Mouse (Mus musculus): ENCODE data around the gene Tecpr1. TPM values are rescaled to one million over a fixed set of nuclear protein-coding genes. Genes with fewer than 3 reads are reported as not detected.

Gene Tecpr1
- polyA plus RNA-seq, 1 experiment from 2014 or later = 2.5 TPM

GRCm38 (mm10) chr5:144263496-144263895, 40.1 kb upstream of the Tecpr1 start:
- TF ChIP-seq CTCF (IDR thresholded peaks at IDR 0.05; ENCODE audit: low read depth) (no peak), EP300 (IDR thresholded peaks at IDR 0.05; ENCODE audit: low read depth) (no peak)
- 78% methylated on average over 13 of the region's 13 CpGs for WGBS (ENCODE audit: insufficient replicate concordance)
- Histone ChIP-seq H3K9me3 (ENCODE audit: low read length) (no peaks in the 10 kb centered on the region), H3K9ac (replicated peaks) (no peak overlapping the region), H3K4me1 (ENCODE audit: insufficient read depth) (peaks cover 9% of the 10 kb centered on the region), H3K27me3 (ENCODE audit: insufficient read depth, low read length) (no peaks in the 10 kb centered on the region), H3K36me3 (replicated peaks; ENCODE audit: insufficient read depth, low read length) (peaks cover 40% of the 10 kb centered on the region), H3K27ac (ENCODE audit: low read depth) (no peak overlapping the region), H3K4me3 (ENCODE audit: low read depth, low read length) (no peak overlapping the region), H3K4me2 (ENCODE audit: low read depth, low read length) (no peak overlapping the region)
- ATAC-seq (no peak), DNase-seq (no peak)

- TF ChIP-seq EP300 (IDR thresholded peaks at IDR 0.05; ENCODE audit: low read depth) (no peak), CTCF (IDR thresholded peaks at IDR 0.05; ENCODE audit: low read depth) (no peak)
- peaks cover 42% of the 10 kb centered on the region for H3K36me3 ChIP-seq (replicated peaks; ENCODE audit: insufficient read depth, low read length)
- H3K4me2 ChIP-seq (ENCODE audit: low read depth, low read length) = no peak overlapping the region
- ATAC-seq = no peak
- H3K4me1 ChIP-seq (ENCODE audit: insufficient read depth) = peaks cover 13% of the 10 kb centered on the region
- no peak overlapping the region for H3K27ac ChIP-seq (ENCODE audit: low read depth)
- no peak for DNase-seq
- no peaks in the 10 kb centered on the region for H3K9me3 ChIP-seq (ENCODE audit: low read length)
- no peak overlapping the region for H3K4me3 ChIP-seq (ENCODE audit: low read depth, low read length)
- H3K27me3 ChIP-seq (ENCODE audit: insufficient read depth, low read length) = no peaks in the 10 kb centered on the region
- H3K9ac ChIP-seq (replicated peaks) = no peak overlapping the region
- WGBS (ENCODE audit: insufficient replicate concordance) = 81% methylated on average over 9 of the region's 9 CpGs
These were observed 39.7 kb upstream of the Tecpr1 start for GRCm38 (mm10) chr5:144263082-144263481.

- DNase-seq (no peak), ATAC-seq (no peak)
- TF ChIP-seq CTCF (IDR thresholded peaks at IDR 0.05; ENCODE audit: low read depth) (no peak), EP300 (IDR thresholded peaks at IDR 0.05; ENCODE audit: low read depth) (no peak)
- Histone ChIP-seq H3K27me3 (ENCODE audit: insufficient read depth, low read length) (no peaks in the 10 kb centered on the region), H3K9me3 (ENCODE audit: low read length) (no peaks in the 10 kb centered on the region), H3K4me3 (ENCODE audit: low read depth, low read length) (no peak overlapping the region), H3K9ac (replicated peaks) (no peak overlapping the region), H3K36me3 (replicated peaks; ENCODE audit: insufficient read depth, low read length) (peaks cover 32% of the 10 kb centered on the region), H3K4me2 (ENCODE audit: low read depth, low read length) (no peak overlapping the region), H3K27ac (ENCODE audit: low read depth) (no peak overlapping the region), H3K4me1 (ENCODE audit: insufficient read depth) (peaks cover 26% of the 10 kb centered on the region)
- 77% methylated on average over 5 of the region's 5 CpGs for WGBS (ENCODE audit: insufficient replicate concordance)
These were observed 38.4 kb upstream of the Tecpr1 start for GRCm38 (mm10) chr5:144261829-144262228.

GRCm38 (mm10) chr5:144261309-144261708, 37.9 kb upstream of the Tecpr1 start:
- H3K27me3 ChIP-seq (ENCODE audit: insufficient read depth, low read length) = no peaks in the 10 kb centered on the region
- no peak for TF ChIP-seq EP300 (IDR thresholded peaks at IDR 0.05; ENCODE audit: low read depth)
- peaks cover 30% of the 10 kb centered on the region for H3K36me3 ChIP-seq (replicated peaks; ENCODE audit: insufficient read depth, low read length)
- DNase-seq (peak; percentile 23), ATAC-seq (no peak)
- H3K27ac ChIP-seq (ENCODE audit: low read depth) = no peak overlapping the region
- H3K9me3 ChIP-seq (ENCODE audit: low read length) = no peaks in the 10 kb centered on the region
- no peak overlapping the region for H3K9ac ChIP-seq (replicated peaks)
- WGBS (ENCODE audit: insufficient replicate concordance) = 77% methylated on average over 9 of the region's 9 CpGs
- H3K4me1 ChIP-seq (ENCODE audit: insufficient read depth) = peaks cover 30% of the 10 kb centered on the region
- no peak overlapping the region for H3K4me2 ChIP-seq (ENCODE audit: low read depth, low read length)
- no peak overlapping the region for H3K4me3 ChIP-seq (ENCODE audit: low read depth, low read length)

GRCm38 (mm10) chr5:144260464-144260863, 37.0 kb upstream of the Tecpr1 start:
- no peak overlapping the region for H3K4me3 ChIP-seq (ENCODE audit: low read depth, low read length)
- H3K9ac ChIP-seq (replicated peaks) = no peak overlapping the region
- H3K4me2 ChIP-seq (ENCODE audit: low read depth, low read length) = no peak overlapping the region
- no peaks in the 10 kb centered on the region for H3K9me3 ChIP-seq (ENCODE audit: low read length)
- DNase-seq (no peak), ATAC-seq (no peak)
- WGBS (ENCODE audit: insufficient replicate concordance) = 81% methylated on average over 8 of the region's 8 CpGs
- H3K36me3 ChIP-seq (replicated peaks; ENCODE audit: insufficient read depth, low read length) = peaks cover 23% of the 10 kb centered on the region
- H3K4me1 ChIP-seq (ENCODE audit: insufficient read depth) = peaks cover 30% of the 10 kb centered on the region
- no peak for TF ChIP-seq EP300 (IDR thresholded peaks at IDR 0.05; ENCODE audit: low read depth)
- no peak for TF ChIP-seq CTCF (IDR thresholded peaks at IDR 0.05; ENCODE audit: low read depth)
- H3K27ac ChIP-seq (ENCODE audit: low read depth) = no peak overlapping the region
- no peaks in the 10 kb centered on the region for H3K27me3 ChIP-seq (ENCODE audit: insufficient read depth, low read length)

GRCm38 (mm10) chr5:144259228-144259627, 35.8 kb upstream of the Tecpr1 start:
- H3K27me3 ChIP-seq (ENCODE audit: insufficient read depth, low read length) = no peaks in the 10 kb centered on the region
- H3K4me3 ChIP-seq (ENCODE audit: low read depth, low read length) = no peak overlapping the region
- H3K4me2 ChIP-seq (ENCODE audit: low read depth, low read length) = no peak overlapping the region
- peaks cover 14% of the 10 kb centered on the region; the same call in 1 of the 2 replicates for H3K36me3 ChIP-seq (replicated peaks; ENCODE audit: insufficient read depth, low read length)
- ATAC-seq (no peak), DNase-seq (no peak)
- 82% methylated on average over 6 of the region's 6 CpGs for whole genome bisulfite sequencing (ENCODE audit: insufficient replicate concordance)
- peaks cover 36% of the 10 kb centered on the region for H3K4me1 ChIP-seq (ENCODE audit: insufficient read depth)
- TF ChIP-seq EP300 (IDR thresholded peaks at IDR 0.05; ENCODE audit: low read depth) (no peak), CTCF (IDR thresholded peaks at IDR 0.05; ENCODE audit: low read depth) (no peak)
- H3K27ac ChIP-seq (ENCODE audit: low read depth) = no peak overlapping the region
- no peaks in the 10 kb centered on the region for H3K9me3 ChIP-seq (ENCODE audit: low read length)
- H3K9ac ChIP-seq (replicated peaks) = peak overlapping the region; percentile 21; the same call in 1 of the 2 replicates

- Histone ChIP-seq H3K9me3 (ENCODE audit: low read length) (no peaks in the 10 kb centered on the region), H3K4me3 (ENCODE audit: low read depth, low read length) (no peak overlapping the region), H3K27ac (ENCODE audit: low read depth) (no peak overlapping the region), H3K4me1 (ENCODE audit: insufficient read depth) (peaks cover 38% of the 10 kb centered on the region), H3K4me2 (ENCODE audit: low read depth, low read length) (peak overlapping the region; percentile 89), H3K9ac (replicated peaks) (peak overlapping the region; percentile 21; the same call in 1 of the 2 replicates), H3K27me3 (ENCODE audit: insufficient read depth, low read length) (no peaks in the 10 kb centered on the region), H3K36me3 (replicated peaks; ENCODE audit: insufficient read depth, low read length) (peaks cover 14% of the 10 kb centered on the region; the same call in 1 of the 2 replicates)
- 60% methylated on average over 2 of the region's 2 CpGs for WGBS (ENCODE audit: insufficient replicate concordance)
- TF ChIP-seq EP300 (IDR thresholded peaks at IDR 0.05; ENCODE audit: low read depth) (no peak), CTCF (IDR thresholded peaks at IDR 0.05; ENCODE audit: low read depth) (no peak)
- ATAC-seq (no peak), DNase-seq (no peak)
These were observed 35.3 kb upstream of the Tecpr1 start for GRCm38 (mm10) chr5:144258687-144259086.

Data from liver, postnatal 0 days (tissue).